Mouse (Mus musculus) spleen, adult 2 months (tissue): ENCODE measurements around the gene Grid2. TPM values are rescaled to one million over a fixed set of nuclear protein-coding genes. Genes with fewer than 3 reads are reported as not detected.

Experiments
- DNase-seq, 2 experiments: peaks; one replicate each; pipeline versions ENCODE4 v3.0.0 to v3.0.0-alpha.2; 2012 to 2021; ENCODE audit warnings: low spot score in 2 of 2, low read depth in 1 of 2
- H3K27ac ChIP-seq: fragments of 200-500 bp; 2 replicates; pipeline ENCODE4 v1.5.1; 2012; ENCODE audit warnings: low read length, inconsistent platforms; ENCODE audit not compliant: insufficient read depth
- H3K27me3 ChIP-seq: fragments of 200-500 bp; 2 replicates; pipeline ENCODE4 v1.6.1; 2012; ENCODE audit warnings: mild to moderate bottlenecking, moderate library complexity, low read length, inconsistent platforms; ENCODE audit not compliant: control insufficient read depth, insufficient read depth
- H3K36me3 ChIP-seq: fragments of 200-500 bp; 2 replicates; pipeline ENCODE4 v1.6.1; 2012; ENCODE audit warnings: mild to moderate bottlenecking, low read length, inconsistent platforms; ENCODE audit not compliant: control insufficient read depth, insufficient read depth
- H3K4me1 ChIP-seq: fragments of 200-500 bp; 2 replicates; pipeline ENCODE4 v1.6.1; 2011; ENCODE audit warnings: inconsistent platforms; ENCODE audit not compliant: control insufficient read depth, insufficient read depth, insufficient read length
- H3K4me3 ChIP-seq: fragments of 200-500 bp; 2 replicates; pipeline ENCODE4 v1.5.1; 2011; ENCODE audit warnings: mild to moderate bottlenecking, inconsistent platforms; ENCODE audit not compliant: insufficient read depth, insufficient read length; ENCODE audit errors: extremely low read depth
- CTCF ChIP-seq: fragments of 200-500 bp; IDR thresholded peaks from 2 replicates; pipeline ENCODE4 v1.5.1; 2011; ENCODE audit warnings: mild to moderate bottlenecking, inconsistent platforms; ENCODE audit not compliant: insufficient read depth, insufficient read length, insufficient replicate concordance; ENCODE audit errors: extremely low read depth
- POLR2A ChIP-seq: fragments of 200-500 bp; IDR thresholded peaks from 2 replicates; pipeline ENCODE4 v1.6.1; 2011; ENCODE audit warnings: low read depth, low read length, inconsistent platforms
- WGBS: fragments of 180-500 bp; shearing (Covaris S2); methylation state at CpG from one replicate; pipeline ENCODE4 v1.1.7; 2018; 5-methylcytosine and 5-hydroxymethylcytosine counted together
- polyA plus RNA-seq: library from polyadenylated mRNA; depleted of rRNA; stranded (reverse); fragments of >200 nt; gene quantifications from 2 replicates; pipeline ENCODE4 v1.2.3, GENCODE M21; 2012

Gene Grid2
- polyA plus RNA-seq, 1 experiment = 0.07 TPM

- H3K4me3 ChIP-seq = no peak overlapping the region
- TF ChIP-seq POLR2A = no peak
- TF ChIP-seq CTCF = no peak
- H3K36me3 ChIP-seq = no peaks in the 10 kb centered on the region
- WGBS = 60% methylated on average over 8 of the region's 8 CpGs
- no peak for DNase-seq
- no peaks in the 10 kb centered on the region for H3K4me1 ChIP-seq
- H3K27ac ChIP-seq = no peak overlapping the region
- no peaks in the 10 kb centered on the region for H3K27me3 ChIP-seq
These were observed 946.9 kb downstream of the Grid2 start for GRCm38 (mm10) chr6:64202396-64203122.

- Histone ChIP-seq H3K4me1 (no peaks in the 10 kb centered on the region), H3K27me3 (no peaks in the 10 kb centered on the region), H3K36me3 (no peaks in the 10 kb centered on the region), H3K27ac (no peak overlapping the region), H3K4me3 (no peak overlapping the region)
- DNase-seq = no peak
- no peak for TF ChIP-seq CTCF
- TF ChIP-seq POLR2A = no peak
- 69% methylated on average over 3 of the region's 3 CpGs for WGBS
These were observed 980.7 kb downstream of the Grid2 start for GRCm38 (mm10) chr6:64236351-64236750.

GRCm38 (mm10) chr6:64240526-64240925, 984.9 kb downstream of the Grid2 start:
- TF ChIP-seq CTCF (no peak), POLR2A (no peak)
- 66% methylated on average over 1 of the region's 1 CpGs for WGBS

GRCm38 (mm10) chr6:64245951-64246350, 990.3 kb downstream of the Grid2 start:
- Histone ChIP-seq H3K27ac (no peak overlapping the region), H3K4me1 (no peaks in the 10 kb centered on the region), H3K4me3 (no peak overlapping the region), H3K27me3 (no peaks in the 10 kb centered on the region), H3K36me3 (no peaks in the 10 kb centered on the region)
- no peak for TF ChIP-seq CTCF
- no peak for TF ChIP-seq POLR2A
- DNase-seq = no peak
- WGBS = 85% methylated on average over 1 of the region's 1 CpGs

More at GRCm38 (mm10) chr6:64240526-64240925, 984.9 kb downstream of the Grid2 start:
- Histone ChIP-seq H3K4me3 (no peak overlapping the region), H3K27me3 (no peaks in the 10 kb centered on the region), H3K36me3 (no peaks in the 10 kb centered on the region), H3K27ac (no peak overlapping the region), H3K4me1 (no peaks in the 10 kb centered on the region)
- DNase-seq = no peak

DNA sequence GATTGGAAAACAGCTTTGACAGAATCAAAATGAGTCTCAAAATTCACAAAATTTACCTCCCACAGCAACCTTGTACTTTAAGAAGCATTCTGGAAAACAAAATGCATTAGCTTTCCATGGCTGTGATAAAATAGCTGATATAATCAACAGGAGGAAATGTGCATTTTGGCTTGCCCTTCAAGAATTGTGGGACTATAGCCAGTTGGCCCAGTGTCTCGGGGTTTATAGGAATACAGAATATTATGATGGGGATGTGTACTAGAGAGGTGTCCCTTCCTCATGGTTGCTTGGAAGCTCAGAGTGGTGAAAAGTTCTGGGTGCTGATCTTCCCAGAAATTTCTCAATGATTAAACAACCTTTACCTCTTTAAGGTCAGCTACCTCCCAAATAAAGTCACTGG, 995.4 kb downstream of the Grid2 start:
- H3K27ac ChIP-seq = no peak overlapping the region
- H3K36me3 ChIP-seq = no peaks in the 10 kb centered on the region
- no peak for TF ChIP-seq POLR2A
- no peak for TF ChIP-seq CTCF
- WGBS = 80% methylated on average over 1 of the region's 1 CpGs
- H3K27me3 ChIP-seq = no peaks in the 10 kb centered on the region
- DNase-seq = no peak
- H3K4me1 ChIP-seq = no peaks in the 10 kb centered on the region
- H3K4me3 ChIP-seq = no peak overlapping the region

GRCm38 (mm10) chr6:64263517-64263916, 1007.8 kb downstream of the Grid2 start:
- WGBS = 81% methylated on average over 4 of the region's 4 CpGs
- DNase-seq = no peak
- no peak overlapping the region for H3K4me3 ChIP-seq
- no peaks in the 10 kb centered on the region for H3K27me3 ChIP-seq
- TF ChIP-seq CTCF (no peak), POLR2A (no peak)
- no peaks in the 10 kb centered on the region for H3K36me3 ChIP-seq
- H3K4me1 ChIP-seq = no peaks in the 10 kb centered on the region
- H3K27ac ChIP-seq = no peak overlapping the region

GRCm38 (mm10) chr6:64264224-64264623, 1008.5 kb downstream of the Grid2 start:
- Histone ChIP-seq H3K4me3 (no peak overlapping the region), H3K27ac (no peak overlapping the region), H3K27me3 (no peaks in the 10 kb centered on the region), H3K36me3 (no peaks in the 10 kb centered on the region), H3K4me1 (no peaks in the 10 kb centered on the region)
- no peak for TF ChIP-seq POLR2A
- WGBS = 90% methylated on average over 2 of the region's 2 CpGs
- DNase-seq = no peak
